Mouse (Mus musculus): ENCODE data around the gene Tlnrd1. TPM values are rescaled to one million over a fixed set of nuclear protein-coding genes. Genes with fewer than 3 reads are reported as not detected.

The Tlnrd1 gene
- polyA plus RNA-seq, 1 experiment from 2014 or later = 11.1 TPM

GRCm38 (mm10) chr7:83902296-83903145 is 18.4 kb upstream of the Tlnrd1 start:
- Histone ChIP-seq H3K27me3 (ENCODE audit: control insufficient read depth, insufficient read depth, low read length) (no peaks in the 10 kb centered on the region), H3K27ac (replicated peaks; ENCODE audit: low read depth, low read length) (no peak overlapping the region), H3K4me1 (ENCODE audit: control insufficient read depth, insufficient read depth, low read length) (no peaks in the 10 kb centered on the region), H3K4me2 (ENCODE audit: low read length) (no peak overlapping the region), H3K36me3 (ENCODE audit: control insufficient read depth, insufficient read depth, low read length) (peaks cover 44% of the 10 kb centered on the region), H3K9ac (replicated peaks; ENCODE audit: low read length) (no peak overlapping the region), H3K4me3 (replicated peaks; ENCODE audit: low read depth, low read length) (no peak overlapping the region), H3K9me3 (ENCODE audit: control insufficient read depth, low read length) (no peaks in the 10 kb centered on the region)
- ATAC-seq (ENCODE audit: low FRiP score, low TSS enrichment) (no peak), DNase-seq (no peak)
- 83% methylated on average over 5 of the region's 5 CpGs for WGBS

GRCm38 (mm10) chr7:83901425-83901824 is 17.3 kb upstream of the Tlnrd1 start:
- peaks cover 50% of the 10 kb centered on the region for H3K36me3 ChIP-seq (ENCODE audit: control insufficient read depth, insufficient read depth, low read length)
- no peak overlapping the region for H3K27ac ChIP-seq (replicated peaks; ENCODE audit: low read depth, low read length)
- no peaks in the 10 kb centered on the region for H3K4me1 ChIP-seq (ENCODE audit: control insufficient read depth, insufficient read depth, low read length)
- H3K4me3 ChIP-seq (replicated peaks; ENCODE audit: low read depth, low read length) = no peak overlapping the region
- no peak for ATAC-seq (ENCODE audit: low FRiP score, low TSS enrichment)
- H3K4me2 ChIP-seq (ENCODE audit: low read length) = no peak overlapping the region
- 92% methylated on average over 4 of the region's 4 CpGs for WGBS
- DNase-seq = no peak
- H3K9me3 ChIP-seq (ENCODE audit: control insufficient read depth, low read length) = no peaks in the 10 kb centered on the region
- no peak overlapping the region for H3K9ac ChIP-seq (replicated peaks; ENCODE audit: low read length)
- no peaks in the 10 kb centered on the region for H3K27me3 ChIP-seq (ENCODE audit: control insufficient read depth, insufficient read depth, low read length)

- no peak overlapping the region for H3K4me3 ChIP-seq (replicated peaks; ENCODE audit: low read depth, low read length)
- H3K36me3 ChIP-seq (ENCODE audit: control insufficient read depth, insufficient read depth, low read length) = peaks cover 57% of the 10 kb centered on the region
- WGBS = 88% methylated on average over 3 of the region's 3 CpGs
- no peak overlapping the region for H3K4me2 ChIP-seq (ENCODE audit: low read length)
- H3K27ac ChIP-seq (replicated peaks; ENCODE audit: low read depth, low read length) = no peak overlapping the region
- DNase-seq (no peak), ATAC-seq (ENCODE audit: low FRiP score, low TSS enrichment) (no peak)
- no peaks in the 10 kb centered on the region for H3K9me3 ChIP-seq (ENCODE audit: control insufficient read depth, low read length)
- no peaks in the 10 kb centered on the region for H3K27me3 ChIP-seq (ENCODE audit: control insufficient read depth, insufficient read depth, low read length)
- H3K9ac ChIP-seq (replicated peaks; ENCODE audit: low read length) = no peak overlapping the region
- H3K4me1 ChIP-seq (ENCODE audit: control insufficient read depth, insufficient read depth, low read length) = no peaks in the 10 kb centered on the region
Observed at GRCm38 (mm10) chr7:83900519-83900918, 16.4 kb upstream of the Tlnrd1 start.

GRCm38 (mm10) chr7:83898267-83898666 is 14.2 kb upstream of the Tlnrd1 start:
- WGBS = 93% methylated on average over 11 of the region's 11 CpGs
- Histone ChIP-seq H3K27me3 (ENCODE audit: control insufficient read depth, insufficient read depth, low read length) (no peaks in the 10 kb centered on the region), H3K27ac (replicated peaks; ENCODE audit: low read depth, low read length) (no peak overlapping the region), H3K4me2 (ENCODE audit: low read length) (no peak overlapping the region), H3K4me1 (ENCODE audit: control insufficient read depth, insufficient read depth, low read length) (peaks cover 11% of the 10 kb centered on the region), H3K4me3 (replicated peaks; ENCODE audit: low read depth, low read length) (no peak overlapping the region), H3K9ac (replicated peaks; ENCODE audit: low read length) (no peak overlapping the region), H3K36me3 (ENCODE audit: control insufficient read depth, insufficient read depth, low read length) (peaks cover 66% of the 10 kb centered on the region), H3K9me3 (ENCODE audit: control insufficient read depth, low read length) (no peaks in the 10 kb centered on the region)
- no peak for ATAC-seq (ENCODE audit: low FRiP score, low TSS enrichment)
- no peak for DNase-seq

DNA sequence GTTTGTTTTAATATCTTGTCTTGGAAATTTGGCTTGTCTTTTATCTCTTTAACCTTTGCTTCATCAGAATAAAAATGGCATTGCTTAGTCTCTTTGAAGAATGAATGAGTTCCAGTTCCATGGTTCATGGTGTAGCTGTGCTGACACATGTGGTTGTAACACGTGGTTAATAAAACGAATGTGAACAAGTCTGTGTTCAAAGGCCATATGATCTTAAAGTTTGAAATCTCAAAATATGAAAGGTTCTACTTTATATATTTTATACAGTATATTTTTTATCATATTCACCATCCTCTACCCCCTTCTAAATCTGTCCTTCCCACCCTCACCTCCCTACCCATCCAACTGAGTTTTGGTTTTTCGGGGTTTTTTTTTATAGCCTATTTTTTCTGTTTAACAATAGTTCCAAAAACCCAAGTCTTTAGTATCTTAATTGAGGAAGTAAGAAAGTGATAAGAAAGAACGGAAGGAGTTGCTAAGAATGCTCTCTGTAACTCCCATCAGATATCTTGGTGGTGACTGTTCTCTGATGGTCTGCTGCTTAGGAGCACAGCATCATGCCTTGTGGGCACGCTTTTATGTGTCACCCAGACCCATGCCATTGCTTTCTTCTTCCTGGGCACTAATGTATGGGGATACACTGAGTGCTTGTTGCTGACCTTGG is 12.1 kb upstream of the Tlnrd1 start:
- Histone ChIP-seq H3K36me3 (ENCODE audit: control insufficient read depth, insufficient read depth, low read length) (peaks cover 56% of the 10 kb centered on the region), H3K9me3 (ENCODE audit: control insufficient read depth, low read length) (no peaks in the 10 kb centered on the region), H3K27ac (replicated peaks; ENCODE audit: low read depth, low read length) (no peak overlapping the region), H3K4me1 (ENCODE audit: control insufficient read depth, insufficient read depth, low read length) (peaks cover 18% of the 10 kb centered on the region), H3K27me3 (ENCODE audit: control insufficient read depth, insufficient read depth, low read length) (no peaks in the 10 kb centered on the region), H3K9ac (replicated peaks; ENCODE audit: low read length) (no peak overlapping the region), H3K4me3 (replicated peaks; ENCODE audit: low read depth, low read length) (no peak overlapping the region), H3K4me2 (ENCODE audit: low read length) (no peak overlapping the region)
- no peak for DNase-seq
- WGBS = 95% methylated on average over 5 of the region's 5 CpGs
- ATAC-seq (ENCODE audit: low FRiP score, low TSS enrichment) = no peak

GRCm38 (mm10) chr7:83894348-83894747 is 10.2 kb upstream of the Tlnrd1 start:
- peaks cover 40% of the 10 kb centered on the region for H3K36me3 ChIP-seq (ENCODE audit: control insufficient read depth, insufficient read depth, low read length)
- ATAC-seq (ENCODE audit: low FRiP score, low TSS enrichment) (no peak), DNase-seq (no peak)
- H3K4me3 ChIP-seq (replicated peaks; ENCODE audit: low read depth, low read length) = no peak overlapping the region
- H3K4me2 ChIP-seq (ENCODE audit: low read length) = no peak overlapping the region
- H3K27ac ChIP-seq (replicated peaks; ENCODE audit: low read depth, low read length) = no peak overlapping the region
- H3K4me1 ChIP-seq (ENCODE audit: control insufficient read depth, insufficient read depth, low read length) = peaks cover 18% of the 10 kb centered on the region
- H3K9me3 ChIP-seq (ENCODE audit: control insufficient read depth, low read length) = no peaks in the 10 kb centered on the region
- WGBS = 96% methylated on average over 1 of the region's 1 CpGs
- H3K9ac ChIP-seq (replicated peaks; ENCODE audit: low read length) = no peak overlapping the region
- H3K27me3 ChIP-seq (ENCODE audit: control insufficient read depth, insufficient read depth, low read length) = no peaks in the 10 kb centered on the region

- peak overlapping the region; percentile 89 for H3K27ac ChIP-seq (replicated peaks; ENCODE audit: low read depth, low read length)
- peak; percentile 59; the same call in 1 of the 2 replicates for ATAC-seq (ENCODE audit: low FRiP score, low TSS enrichment)
- WGBS = 0% methylated on average over 21 of the region's 21 CpGs
Observed at GRCm38 (mm10) chr7:83892333-83892669, 8.2 kb upstream of the Tlnrd1 start.

GRCm38 (mm10) chr7:83891433-83892332 is 7.6 kb upstream of the Tlnrd1 start:
- peak overlapping the region; percentile 89 for H3K27ac ChIP-seq (replicated peaks; ENCODE audit: low read depth, low read length)
- WGBS = 3% methylated on average over 44 of the region's 44 CpGs
- peak; percentile 95 for ATAC-seq (ENCODE audit: low FRiP score, low TSS enrichment)

More at GRCm38 (mm10) chr7:83892333-83892669, 8.2 kb upstream of the Tlnrd1 start:
- H3K27me3 ChIP-seq (ENCODE audit: control insufficient read depth, insufficient read depth, low read length) = no peaks in the 10 kb centered on the region
- peaks cover 18% of the 10 kb centered on the region for H3K4me1 ChIP-seq (ENCODE audit: control insufficient read depth, insufficient read depth, low read length)
- H3K9me3 ChIP-seq (ENCODE audit: control insufficient read depth, low read length) = no peaks in the 10 kb centered on the region
- peak overlapping the region; percentile 64 for H3K4me2 ChIP-seq (ENCODE audit: low read length)
- H3K4me3 ChIP-seq (replicated peaks; ENCODE audit: low read depth, low read length) = peak overlapping the region; percentile 78
- peaks cover 20% of the 10 kb centered on the region for H3K36me3 ChIP-seq (ENCODE audit: control insufficient read depth, insufficient read depth, low read length)
- H3K9ac ChIP-seq (replicated peaks; ENCODE audit: low read length) = peak overlapping the region; percentile 83
- DNase-seq = peak; percentile 45

More at GRCm38 (mm10) chr7:83891433-83892332, 7.6 kb upstream of the Tlnrd1 start:
- peak; percentile 96 for DNase-seq
- Histone ChIP-seq H3K4me1 (ENCODE audit: control insufficient read depth, insufficient read depth, low read length) (peaks cover 18% of the 10 kb centered on the region), H3K9ac (replicated peaks; ENCODE audit: low read length) (peak overlapping the region; percentile 83), H3K4me2 (ENCODE audit: low read length) (peak overlapping the region; percentile 64), H3K36me3 (ENCODE audit: control insufficient read depth, insufficient read depth, low read length) (peaks cover 18% of the 10 kb centered on the region), H3K27me3 (ENCODE audit: control insufficient read depth, insufficient read depth, low read length) (no peaks in the 10 kb centered on the region), H3K4me3 (replicated peaks; ENCODE audit: low read depth, low read length) (peak overlapping the region; percentile 78), H3K9me3 (ENCODE audit: control insufficient read depth, low read length) (no peaks in the 10 kb centered on the region)

All from midbrain, embryonic 14.5 days (tissue).